Mouse (Mus musculus) lung, embryonic 16.5 days (tissue): Measurements from ENCODE around the gene Prkd1. TPM values are rescaled to one million over a fixed set of nuclear protein-coding genes. Genes with fewer than 3 reads are reported as not detected.
"Not testable (repeated sequence)": the region's sequence is repeated elsewhere in the genome, so short reads cannot be mapped to it uniquely, and the experiment has no call there.

Experiments used
- ATAC-seq: fragments of 200-750 bp; cut with Nextera tagmentation; 2 replicates; pipeline ENCODE4 v1.8.0; 2017; ENCODE audit warnings: low read depth, mild to moderate bottlenecking, moderate library complexity
- H3K27ac ChIP-seq: fragments of 300-500 bp; sonication (generic); 2 replicates; pipeline ENCODE4 v1.5.1; 2014; ENCODE audit warnings: mild to moderate bottlenecking, control low read depth, low read length
- H3K27me3 ChIP-seq: fragments of 300-500 bp; sonication (generic); 2 replicates; pipeline ENCODE4 v1.6.1; 2014; ENCODE audit warnings: low read depth, low read length, mixed read lengths; ENCODE audit not compliant: control insufficient read depth, insufficient read depth
- H3K36me3 ChIP-seq: fragments of 300-500 bp; sonication (generic); 2 replicates; pipeline ENCODE4 v1.6.1; 2014; ENCODE audit warnings: low read length; ENCODE audit not compliant: control insufficient read depth, insufficient read depth
- H3K4me1 ChIP-seq: fragments of 300-500 bp; sonication (generic); replicated peaks from 2 replicates; pipeline ENCODE4 v1.6.1; 2014; ENCODE audit warnings: low read length, mixed read lengths; ENCODE audit not compliant: control insufficient read depth, insufficient read depth
- H3K4me2 ChIP-seq: fragments of 300-500 bp; sonication (generic); 2 replicates; pipeline ENCODE4 v1.6.1; 2014; ENCODE audit warnings: low read depth, low read length, control low read depth
- H3K4me3 ChIP-seq: fragments of 300-500 bp; sonication (generic); 2 replicates; pipeline ENCODE4 v1.5.1; 2014; ENCODE audit warnings: mild to moderate bottlenecking, low read length, control low read depth
- H3K9ac ChIP-seq: fragments of 300-500 bp; sonication (generic); 2 replicates; pipeline ENCODE4 v1.6.1; 2014; ENCODE audit warnings: low read length, control low read depth
- H3K9me3 ChIP-seq: fragments of 300-500 bp; sonication (generic); 2 replicates; pipeline ENCODE4 v1.6.1; 2016; ENCODE audit warnings: low read length; ENCODE audit not compliant: control insufficient read depth
- WGBS: fragments of 180-500 bp; shearing (Covaris S2); extraction: QIAGEN DNeasy Blood & Tissue Kit; methylation state at CpG from one replicate; pipeline ENCODE4 v1.1.7; 2014; 5-methylcytosine and 5-hydroxymethylcytosine counted together
- polyA plus RNA-seq: library from polyadenylated mRNA; unstranded; fragments of >200 nt; fragmentation: Nextera tagmentation; extraction: Ambion mirVana; gene quantifications from 2 replicates; pipeline ENCODE4 v1.2.1, GENCODE M21; 2015

The Prkd1 gene
- 3.0 and 3.9 TPM in 2 replicates for polyA plus RNA-seq

GRCm38 (mm10) chr12:50648671-50649541 lies at the start of gene Prkd1:
TSS of gene Prkd1 (minus strand) at chr12:50649098.
- Histone ChIP-seq H3K27ac (peak within 1 kb of the TSS; percentile 43), H3K4me1 (peaks cover 8% of the 10 kb centered on the region; the same call in 1 of the 2 replicates), H3K9ac (peak within 1 kb of the TSS; percentile 84), H3K27me3 (no peaks in the 10 kb centered on the region), H3K4me3 (peak within 1 kb of the TSS; percentile 90), H3K9me3 (no peaks in the 10 kb centered on the region), H3K4me2 (peak within 1 kb of the TSS; percentile 91), H3K36me3 (no peaks in the 10 kb centered on the region)
- ATAC-seq = peak; percentile 95
- under 1% methylated on average over 66 of the region's 114 CpGs for WGBS

GRCm38 (mm10) chr12:50697492-50697891 lies 48.6 kb upstream of the Prkd1 start:
- no peak for ATAC-seq
- H3K4me1 ChIP-seq = no peaks in the 10 kb centered on the region; the same call in 1 of the 2 replicates
- H3K9ac ChIP-seq = no peak overlapping the region
- H3K4me3 ChIP-seq = no peak overlapping the region
- no peaks in the 10 kb centered on the region for H3K9me3 ChIP-seq
- H3K4me2 ChIP-seq = no peak overlapping the region
- H3K36me3 ChIP-seq = no peaks in the 10 kb centered on the region
- 3% methylated on average over 3 of the region's 3 CpGs for whole genome bisulfite sequencing
- no peak overlapping the region for H3K27ac ChIP-seq
- no peaks in the 10 kb centered on the region for H3K27me3 ChIP-seq

GRCm38 (mm10) chr12:50648176-50648670 lies 675 bp downstream of the Prkd1 start:
- no peaks in the 10 kb centered on the region for H3K27me3 ChIP-seq
- H3K9me3 ChIP-seq = no peaks in the 10 kb centered on the region
- ATAC-seq = peak; percentile 64; the same call in 1 of the 2 replicates
- 2% methylated on average over 16 of the region's 16 CpGs for WGBS
- no peaks in the 10 kb centered on the region for H3K36me3 ChIP-seq
- peaks cover 8% of the 10 kb centered on the region; the same call in 1 of the 2 replicates for H3K4me1 ChIP-seq
- H3K4me2 ChIP-seq = peak overlapping the region; percentile 91
- peak overlapping the region; percentile 84 for H3K9ac ChIP-seq
- peak overlapping the region; percentile 43 for H3K27ac ChIP-seq
- peak overlapping the region; percentile 90 for H3K4me3 ChIP-seq

DNA sequence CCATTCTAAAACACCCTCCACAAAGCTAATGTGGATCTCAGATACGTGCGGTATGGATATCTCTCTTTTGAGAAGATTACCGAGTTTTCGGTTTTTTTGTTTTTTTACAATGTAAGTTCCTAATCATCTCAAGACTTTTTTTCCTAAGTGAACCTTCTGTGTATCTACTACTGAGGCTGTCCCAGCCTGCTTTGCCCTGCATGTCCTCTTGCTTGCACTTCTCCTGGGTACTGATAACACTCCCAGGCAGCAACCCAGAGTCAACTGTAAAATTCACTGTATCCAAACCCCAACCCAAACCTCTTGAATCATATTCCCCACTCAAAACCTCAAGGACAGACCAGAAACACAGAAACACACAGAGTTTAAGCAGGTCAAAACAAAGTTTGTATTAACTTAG lies 2.0 kb downstream of the Prkd1 start:
- Histone ChIP-seq H3K9ac (no peak overlapping the region), H3K36me3 (no peaks in the 10 kb centered on the region), H3K9me3 (no peaks in the 10 kb centered on the region), H3K27me3 (no peaks in the 10 kb centered on the region), H3K4me3 (no peak overlapping the region), H3K4me1 (peaks cover 8% of the 10 kb centered on the region; the same call in 1 of the 2 replicates), H3K4me2 (no peak overlapping the region), H3K27ac (no peak overlapping the region)
- ATAC-seq = no peak
- WGBS = 74% methylated on average over 4 of the region's 4 CpGs

DNA sequence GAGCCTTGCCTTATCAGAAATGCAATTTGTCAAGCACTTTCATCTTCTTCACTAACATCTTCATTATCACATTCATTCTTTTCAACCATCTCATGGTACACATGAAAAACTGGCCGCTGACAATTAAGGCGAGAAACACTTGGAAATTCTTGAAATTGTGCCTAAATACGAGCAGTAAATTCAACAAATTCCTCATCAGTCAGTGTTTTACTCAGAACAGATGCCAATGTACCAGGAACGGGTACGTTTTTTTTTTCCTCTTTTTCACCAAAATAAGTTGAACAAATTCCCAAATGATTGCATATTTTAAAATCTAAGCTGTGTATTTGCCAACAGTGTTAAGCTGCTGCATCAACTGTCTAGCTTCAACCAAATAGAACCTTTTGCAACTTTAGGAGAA lies 6.2 kb downstream of the Prkd1 start:
- no peaks in the 10 kb centered on the region for H3K27me3 ChIP-seq
- H3K4me2 ChIP-seq = no peak overlapping the region
- 50% methylated on average over 5 of the region's 5 CpGs for WGBS
- H3K4me3 ChIP-seq = no peak overlapping the region
- no peak overlapping the region for H3K9ac ChIP-seq
- no peak overlapping the region for H3K27ac ChIP-seq
- H3K36me3 ChIP-seq = no peaks in the 10 kb centered on the region
- peaks cover 2% of the 10 kb centered on the region; the same call in 1 of the 2 replicates for H3K4me1 ChIP-seq
- no peak for ATAC-seq
- no peaks in the 10 kb centered on the region; the same call in 1 of the 2 replicates for H3K9me3 ChIP-seq

DNA sequence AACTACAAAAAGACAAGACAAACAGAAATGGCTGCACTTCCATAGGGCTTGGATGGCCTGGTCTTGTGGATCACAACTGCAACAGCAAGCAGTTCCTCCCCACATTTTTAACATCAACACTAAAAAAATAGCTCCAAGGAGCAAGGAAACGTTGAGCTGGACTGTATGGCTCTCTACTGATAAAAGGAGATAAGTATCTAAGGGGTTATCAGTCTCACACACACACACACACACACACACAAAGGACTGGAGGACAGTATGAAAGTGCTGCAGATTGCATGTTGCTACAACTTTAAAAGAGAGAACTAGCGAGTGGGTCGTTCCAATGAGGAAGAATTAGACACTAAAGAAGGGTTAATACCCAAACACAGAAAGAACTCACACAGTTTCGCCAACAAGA lies 8.7 kb downstream of the Prkd1 start:
- no peak for ATAC-seq
- WGBS = 58% methylated on average over 4 of the region's 4 CpGs
- no peak overlapping the region for H3K4me2 ChIP-seq

DNA sequence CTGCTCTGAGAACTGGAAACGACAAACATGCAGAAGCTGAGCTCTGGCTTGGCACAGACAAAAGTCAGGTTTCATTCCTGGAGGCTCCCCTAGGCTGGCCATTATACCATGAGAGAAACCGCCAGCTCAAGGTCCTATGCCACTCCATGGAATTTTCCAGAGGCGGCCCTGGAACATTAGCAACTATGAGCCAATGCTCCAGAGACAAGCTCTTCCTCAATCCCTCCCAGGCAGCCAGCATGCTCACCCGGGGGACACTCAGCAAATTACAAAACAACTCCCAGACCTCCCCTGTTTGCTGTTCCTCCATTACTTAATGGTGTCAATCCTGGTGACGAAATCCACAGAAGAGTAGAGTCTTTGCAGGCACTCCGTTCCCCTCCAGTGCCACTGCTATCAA lies 14.5 kb downstream of the Prkd1 start:
- Histone ChIP-seq H3K4me3 (no peak overlapping the region), H3K9ac (no peak overlapping the region), H3K4me1 (no peaks in the 10 kb centered on the region), H3K27me3 (no peaks in the 10 kb centered on the region), H3K4me2 (no peak overlapping the region), H3K27ac (no peak overlapping the region), H3K36me3 (no peaks in the 10 kb centered on the region), H3K9me3 (no peaks in the 10 kb centered on the region; the same call in 1 of the 2 replicates)
- 64% methylated on average over 6 of the region's 6 CpGs for WGBS
- no peak for ATAC-seq

More for the DNA sequence above, 8.7 kb downstream of the Prkd1 start:
- H3K27ac ChIP-seq = no peak overlapping the region
- H3K27me3 ChIP-seq = no peaks in the 10 kb centered on the region
- no peak overlapping the region for H3K4me3 ChIP-seq
- no peaks in the 10 kb centered on the region for H3K36me3 ChIP-seq
- H3K4me1 ChIP-seq = no peaks in the 10 kb centered on the region
- no peaks in the 10 kb centered on the region; the same call in 1 of the 2 replicates for H3K9me3 ChIP-seq
- no peak overlapping the region for H3K9ac ChIP-seq

DNA sequence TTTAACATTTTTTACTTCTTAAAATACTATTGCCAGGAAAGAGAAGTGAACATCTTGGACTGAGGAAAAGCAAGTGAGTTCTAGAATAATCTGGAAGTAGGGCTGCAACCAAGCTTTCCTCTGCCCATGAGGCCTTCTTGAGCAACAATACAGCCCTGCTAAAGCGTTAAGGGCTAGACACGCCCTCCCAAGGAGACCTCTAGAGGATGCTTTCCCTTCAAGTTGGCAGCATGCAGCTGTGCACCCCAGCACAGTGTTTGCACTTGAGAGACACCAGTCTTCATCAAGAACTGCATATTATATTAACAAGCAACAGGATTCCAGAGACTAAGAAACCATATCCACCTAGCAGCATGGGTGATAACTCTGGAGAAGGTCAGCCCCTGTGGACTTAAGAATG lies 22.8 kb downstream of the Prkd1 start:
- H3K36me3 ChIP-seq, H3K27me3 ChIP-seq, H3K4me1 ChIP-seq, H3K9me3 ChIP-seq, H3K27ac ChIP-seq, H3K4me2 ChIP-seq, H3K9ac ChIP-seq, H3K4me3 ChIP-seq, ATAC-seq: not testable (repeated sequence)
- WGBS = 58% methylated on average over 2 of the region's 2 CpGs

GRCm38 (mm10) chr12:50624175-50624574 lies 24.7 kb downstream of the Prkd1 start:
- Histone ChIP-seq H3K27me3 (no peaks in the 10 kb centered on the region), H3K4me1 (peaks cover 3% of the 10 kb centered on the region), H3K4me3 (no peak overlapping the region), H3K9ac (no peak overlapping the region), H3K27ac (no peak overlapping the region), H3K4me2 (no peak overlapping the region), H3K36me3 (no peaks in the 10 kb centered on the region), H3K9me3 (no peaks in the 10 kb centered on the region)
- WGBS = 26% methylated on average over 4 of the region's 4 CpGs
- no peak for ATAC-seq
